8 mouse cellular contexts compared by ENCODE assay signal in genomic region chr5:90365141-90365951, GRCm38 (mm10). TPM values are rescaled to one million over a fixed set of nuclear protein-coding genes. Genes with fewer than 3 reads are reported as not detected.
DNase-seq lines count a peak whose midpoint lies in the region; ATAC-seq and TF ChIP-seq lines count a peak whose summit lies in the region.

No protein-coding gene starts in this region.

- H3K27ac ChIP-seq in embryonic facial prominence, embryonic 10.5 days (replicated peaks), result peak overlapping the region; percentile 99
- H3K27ac ChIP-seq in kidney, adult 2 months (ENCODE audit: insufficient read depth, low read depth, low read length), result peak overlapping the region; percentile 72
- H3K27ac ChIP-seq in limb, embryonic 14.5 days (replicated peaks; ENCODE audit: low read depth, low read length), result peak overlapping the region; percentile 100
- peak overlapping the region; percentile 100 for H3K27ac ChIP-seq in midbrain, embryonic 15.5 days

- TF ChIP-seq POLR2A in kidney, adult 2 months (IDR thresholded peaks at IDR 0.05; ENCODE audit: low read depth, low read length), result no peak
- TF ChIP-seq POLR2A in limb, embryonic 14.5 days (IDR thresholded peaks at IDR 0.05; ENCODE audit: borderline replicate concordance, extremely low read depth, insufficient read depth, insufficient read length), result no peak

- H3K9ac ChIP-seq in limb, embryonic 14.5 days (ENCODE audit: low read depth, low read length, severe bottlenecking), result peak overlapping the region; percentile 96
- peak overlapping the region; percentile 95 for H3K9ac ChIP-seq in midbrain, embryonic 15.5 days

- H3K9me3 ChIP-seq in embryonic facial prominence, embryonic 10.5 days, result no peaks in the 10 kb centered on the region
- H3K9me3 ChIP-seq in limb, embryonic 14.5 days (ENCODE audit: control insufficient read depth, low read length), result no peaks in the 10 kb centered on the region
- H3K9me3 ChIP-seq in midbrain, embryonic 15.5 days, result no peaks in the 10 kb centered on the region

- no peaks in the 10 kb centered on the region for H3K27me3 ChIP-seq in embryonic facial prominence, embryonic 10.5 days (replicated peaks; ENCODE audit: low read depth, poor library complexity, severe bottlenecking)
- H3K27me3 ChIP-seq in kidney, adult 2 months (replicated peaks; ENCODE audit: control insufficient read depth, insufficient read depth, low read length), result no peaks in the 10 kb centered on the region
- no peaks in the 10 kb centered on the region for H3K27me3 ChIP-seq in limb, embryonic 14.5 days (ENCODE audit: control insufficient read depth, insufficient read depth, low read length)
- H3K27me3 ChIP-seq in midbrain, embryonic 15.5 days (replicated peaks), result no peaks in the 10 kb centered on the region

- WGBS in embryonic facial prominence, embryonic 10.5 days, result under 1% methylated on average over 61 of the region's 61 CpGs
- under 1% methylated on average over 54 of the region's 61 CpGs for whole genome bisulfite sequencing in kidney, adult 2 months
- 1% methylated on average over 49 of the region's 61 CpGs for WGBS in limb, embryonic 14.5 days
- WGBS in midbrain, embryonic 15.5 days, result under 1% methylated on average over 55 of the region's 61 CpGs

- peak overlapping the region; percentile 98 for H3K4me3 ChIP-seq in embryonic facial prominence, embryonic 10.5 days
- H3K4me3 ChIP-seq in kidney, adult 2 months (ENCODE audit: insufficient read depth, low read depth, low read length), result peak overlapping the region; percentile 66
- peak overlapping the region; percentile 94 for H3K4me3 ChIP-seq in limb, embryonic 14.5 days (replicated peaks; ENCODE audit: low read length)
- H3K4me3 ChIP-seq in midbrain, embryonic 15.5 days, result peak overlapping the region; percentile 98

- H3K36me3 ChIP-seq in embryonic facial prominence, embryonic 10.5 days (replicated peaks), result peaks cover 12% of the 10 kb centered on the region
- H3K36me3 ChIP-seq in kidney, adult 2 months (ENCODE audit: control insufficient read depth, insufficient read depth, low read length), result no peaks in the 10 kb centered on the region; the same call in 1 of the 2 replicates
- no peaks in the 10 kb centered on the region for H3K36me3 ChIP-seq in limb, embryonic 14.5 days (ENCODE audit: control insufficient read depth, insufficient read depth, low read length)
- no peaks in the 10 kb centered on the region for H3K36me3 ChIP-seq in midbrain, embryonic 15.5 days (replicated peaks)

- TF ChIP-seq CTCF in kidney, adult 2 months (conservative IDR thresholded peaks at IDR 0.05; ENCODE audit: insufficient read depth, insufficient read length, low read depth, low read length), result no peak

- H3K4me2 ChIP-seq in limb, embryonic 14.5 days (replicated peaks; ENCODE audit: low read depth, low read length, severe bottlenecking), result peak overlapping the region; percentile 64
- peak overlapping the region; percentile 76 for H3K4me2 ChIP-seq in midbrain, embryonic 15.5 days

- DNase-seq in 3T3-L1 (ENCODE audit: low read depth, low spot score), result peak; percentile 68
- peak; percentile 69 for DNase-seq in adrenal gland, postnatal 10 days
- peak; percentile 72 for DNase-seq in embryonic facial prominence, embryonic 10.5 days (ENCODE audit: low spot score)
- DNase-seq in heart, adult 11 months, result peak; percentile 97
- DNase-seq in kidney, adult 2 months, result peak; percentile 57
- DNase-seq in limb, embryonic 14.5 days (ENCODE audit: low spot score), result peak; percentile 32
- DNase-seq in spleen, postnatal 14 days (ENCODE audit: low spot score in 2 of 2), result peak; percentile 33 to 49

- H3K4me1 ChIP-seq in embryonic facial prominence, embryonic 10.5 days, result peaks cover 19% of the 10 kb centered on the region
- 0 out of 2 replicates have a peak, but pooled peaks cover 3% of the 10 kb centered on the region for H3K4me1 ChIP-seq in kidney, adult 2 months (ENCODE audit: control insufficient read depth, insufficient read depth, low read length)
- H3K4me1 ChIP-seq in limb, embryonic 14.5 days (ENCODE audit: control insufficient read depth, insufficient read depth, low read length), result peaks cover 16% of the 10 kb centered on the region
- peaks cover 35% of the 10 kb centered on the region for H3K4me1 ChIP-seq in midbrain, embryonic 15.5 days

- peak; percentile 1; the same call in 1 of the 2 replicates for ATAC-seq in limb, embryonic 14.5 days (ENCODE audit: low FRiP score, low read depth)
- peak; percentile 44 for ATAC-seq in midbrain, embryonic 15.5 days (replicated peaks)

RNA-seq across cellular contexts. Expression of gene Ankrd17, which starts 1.0 kb away (rescaled TPM):
- total RNA-seq in adrenal gland, postnatal 10 days (2021), result 100 to 1,000 TPM in 1 of 2 experiments, 10 to 100 TPM in 1; 79.6 to 111 TPM
- 26.3 and 26.8 TPM in 2 replicates for polyA plus RNA-seq in embryonic facial prominence, embryonic 10.5 days (2016; fragmentation: Nextera tagmentation; extraction: Ambion mirVana)
- 27.1 and 27.9 TPM in 2 replicates for polyA plus RNA-seq in kidney, adult 2 months (2012; rRNA removed)
- polyA plus RNA-seq in limb, embryonic 14.5 days (2012; rRNA removed), result 54.4 and 58.8 TPM in 2 replicates
- polyA plus RNA-seq in limb, embryonic 14.5 days (2014; fragmentation: Nextera tagmentation; extraction: Ambion mirVana), result 34.9 and 38.2 TPM in 2 replicates
- polyA plus RNA-seq in midbrain, embryonic 15.5 days (2015; fragmentation: Nextera tagmentation; extraction: Ambion mirVana), result 29.9 and 30.6 TPM in 2 replicates

RNA-seq across cellular contexts. Expression of gene Gm9958, which starts 1.7 kb away (rescaled TPM):
- 1 to 10 TPM; 2.1 to 3.3 TPM for total RNA-seq in adrenal gland, postnatal 10 days (2021)
- 5.2 and 5.3 TPM in 2 replicates for polyA plus RNA-seq in embryonic facial prominence, embryonic 10.5 days (2016; fragmentation: Nextera tagmentation; extraction: Ambion mirVana)
- polyA plus RNA-seq in kidney, adult 2 months (2012; rRNA removed), result 1.1 and 2.3 TPM in 2 replicates
- 3.2 and 3.8 TPM in 2 replicates for polyA plus RNA-seq in limb, embryonic 14.5 days (2012; rRNA removed)
- polyA plus RNA-seq in limb, embryonic 14.5 days (2014; fragmentation: Nextera tagmentation; extraction: Ambion mirVana), result 6.2 and 6.7 TPM in 2 replicates
- polyA plus RNA-seq in midbrain, embryonic 15.5 days (2015; fragmentation: Nextera tagmentation; extraction: Ambion mirVana), result 4.2 and 5.5 TPM in 2 replicates

Comparison
In these comparisons a context has a peak if more than half of its experiments do, and no peak if none do; other contexts are left out.
1. Peak in every context shown above with its lines: DNase-seq, ATAC-seq, H3K4me3 ChIP-seq and H3K27ac ChIP-seq.
2. DNase-seq: peak in every context shown above with its lines; median percentile 97 in heart, adult 11 months; 72 in embryonic facial prominence, embryonic 10.5 days; 69 in adrenal gland, postnatal 10 days; 68 in 3T3-L1; 57 in kidney, adult 2 months; 41 in spleen, postnatal 14 days; 32 in limb, embryonic 14.5 days.